ENCODE assay signal across 8 mouse cellular contexts in genomic region chr2:92185766-92186450, GRCm38 (mm10).
DNase-seq lines count a peak whose midpoint lies in the region; ATAC-seq lines count a peak whose summit lies in the region.

No protein-coding gene starts in this region.

- peak overlapping the region; percentile 100 for H3K27ac ChIP-seq in forebrain, embryonic 14.5 days (ENCODE audit: low read depth, low read length)
- H3K27ac ChIP-seq in limb, embryonic 15.5 days: peak overlapping the region; percentile 100
- H3K27ac ChIP-seq in stomach, embryonic 14.5 days (ENCODE audit: low read length): peak overlapping the region; percentile 99

- H3K27me3 ChIP-seq in forebrain, embryonic 14.5 days (replicated peaks; ENCODE audit: control insufficient read depth, insufficient read depth, low read length): no peaks in the 10 kb centered on the region
- H3K27me3 ChIP-seq in limb, embryonic 15.5 days: no peaks in the 10 kb centered on the region
- no peaks in the 10 kb centered on the region for H3K27me3 ChIP-seq in stomach, embryonic 14.5 days (ENCODE audit: control insufficient read depth, insufficient read depth, low read length)

- peak overlapping the region; percentile 82 for H3K9ac ChIP-seq in forebrain, embryonic 14.5 days (ENCODE audit: low read length)
- peak overlapping the region; percentile 54 for H3K9ac ChIP-seq in limb, embryonic 15.5 days
- peak overlapping the region; percentile 90 for H3K9ac ChIP-seq in stomach, embryonic 14.5 days (replicated peaks; ENCODE audit: low read depth, low read length)

- H3K36me3 ChIP-seq in forebrain, embryonic 14.5 days (ENCODE audit: control insufficient read depth, insufficient read depth, low read length): no peaks in the 10 kb centered on the region
- no peaks in the 10 kb centered on the region for H3K36me3 ChIP-seq in limb, embryonic 15.5 days
- no peaks in the 10 kb centered on the region for H3K36me3 ChIP-seq in stomach, embryonic 14.5 days (ENCODE audit: control insufficient read depth, insufficient read depth, low read length)

- H3K4me1 ChIP-seq in forebrain, embryonic 14.5 days (ENCODE audit: control insufficient read depth, insufficient read depth, low read length): peaks cover 36% of the 10 kb centered on the region
- H3K4me1 ChIP-seq in limb, embryonic 15.5 days: peaks cover 25% of the 10 kb centered on the region
- H3K4me1 ChIP-seq in stomach, embryonic 14.5 days (ENCODE audit: control insufficient read depth, insufficient read depth, low read length): peaks cover 29% of the 10 kb centered on the region

- 3% methylated on average over 11 of the region's 11 CpGs for WGBS in forebrain, embryonic 14.5 days
- WGBS in limb, embryonic 15.5 days: 6% methylated on average over 11 of the region's 11 CpGs
- 8% methylated on average over 11 of the region's 11 CpGs for WGBS in stomach, embryonic 14.5 days

- ATAC-seq in forebrain, embryonic 14.5 days: no peak
- ATAC-seq in limb, embryonic 15.5 days (ENCODE audit: insufficient number of reproducible peaks, low FRiP score, low TSS enrichment, low read depth): no peak
- ATAC-seq in stomach, embryonic 14.5 days (ENCODE audit: insufficient number of reproducible peaks, insufficient read depth, low FRiP score, low read depth): no peak

- H3K4me3 ChIP-seq in forebrain, embryonic 14.5 days (ENCODE audit: low read depth, low read length): peak overlapping the region; percentile 66
- H3K4me3 ChIP-seq in limb, embryonic 15.5 days: peak overlapping the region; percentile 82
- H3K4me3 ChIP-seq in stomach, embryonic 14.5 days (ENCODE audit: low read depth, low read length): peak overlapping the region; percentile 80

- peak overlapping the region; percentile 62 for H3K4me2 ChIP-seq in forebrain, embryonic 14.5 days (ENCODE audit: low read length)
- H3K4me2 ChIP-seq in limb, embryonic 15.5 days: peak overlapping the region; percentile 80
- H3K4me2 ChIP-seq in stomach, embryonic 14.5 days (replicated peaks; ENCODE audit: low read depth, low read length): peak overlapping the region; percentile 81

- no peaks in the 10 kb centered on the region for H3K9me3 ChIP-seq in forebrain, embryonic 14.5 days (replicated peaks; ENCODE audit: control insufficient read depth, low read length)
- no peaks in the 10 kb centered on the region for H3K9me3 ChIP-seq in limb, embryonic 15.5 days
- H3K9me3 ChIP-seq in stomach, embryonic 14.5 days (ENCODE audit: control insufficient read depth, low read depth, low read length): no peaks in the 10 kb centered on the region

- DNase-seq in retina, embryonic 14.5 days (ENCODE audit: low spot score): peak; percentile 27
- no peak for DNase-seq in retina, postnatal 1 day
- DNase-seq in forebrain, embryonic 14.5 days (ENCODE audit: low spot score): no peak
- DNase-seq in layer of hippocampus, adult 18-20 months (ENCODE audit: low spot score in 2 of 2): no peak
- DNase-seq in gastrocnemius, adult 18-20 months (ENCODE audit: low spot score): no peak
- DNase-seq in urinary bladder, adult 2 months (ENCODE audit: low spot score): no peak
